Mouse (Mus musculus) embryonic facial prominence, embryonic 11.5 days (tissue): ENCODE data around the gene Camk2g. TPM values are rescaled to one million over a fixed set of nuclear protein-coding genes. Genes with fewer than 3 reads are reported as not detected.
A peak's percentile ranks its signal among the peaks of the same experiment; 100 is the strongest.

Source experiments
- ATAC-seq: fragments of 200-750 bp; cut with Nextera tagmentation; replicated peaks from 2 replicates; pipeline ENCODE4 v1.8.0; 2017; ENCODE audit warnings: low read depth; ENCODE audit not compliant: insufficient number of reproducible peaks, low FRiP score, low TSS enrichment
- DNase-seq: peaks from one replicate; pipeline ENCODE4 v3.0.0-alpha.2; 2015; ENCODE audit warnings: low spot score
- H3K27ac ChIP-seq: fragments of 300-500 bp; sonication (generic); replicated peaks from 2 replicates; pipeline ENCODE4 v1.5.1; 2014; ENCODE audit warnings: mild to moderate bottlenecking, low read depth, low read length, control low read depth
- H3K27me3 ChIP-seq: fragments of 300-500 bp; sonication (generic); 2 replicates; pipeline ENCODE4 v1.6.1; 2014; ENCODE audit warnings: mild to moderate bottlenecking, low read length, moderate library complexity, mixed read lengths; ENCODE audit not compliant: control insufficient read depth, insufficient read depth
- H3K36me3 ChIP-seq: fragments of 300-500 bp; sonication (generic); replicated peaks from 2 replicates; pipeline ENCODE4 v1.6.1; 2014; ENCODE audit warnings: low read depth, mild to moderate bottlenecking, low read length, moderate library complexity, mixed read lengths; ENCODE audit not compliant: control insufficient read depth, insufficient read depth
- H3K4me1 ChIP-seq: fragments of 300-500 bp; sonication (generic); 2 replicates; pipeline ENCODE4 v1.6.1; 2014; ENCODE audit warnings: low read length, mixed read lengths; ENCODE audit not compliant: control insufficient read depth, insufficient read depth
- H3K4me2 ChIP-seq: fragments of 300-500 bp; sonication (generic); 2 replicates; pipeline ENCODE4 v1.6.1; 2014; ENCODE audit warnings: low read depth, mild to moderate bottlenecking, control low read depth, low read length, moderate library complexity
- H3K4me3 ChIP-seq: fragments of 300-500 bp; sonication (generic); 2 replicates; pipeline ENCODE4 v1.5.1; 2014; ENCODE audit warnings: low read depth, low read length, control low read depth
- H3K9ac ChIP-seq: fragments of 300-500 bp; sonication (generic); replicated peaks from 2 replicates; pipeline ENCODE4 v1.6.1; 2014; ENCODE audit warnings: mild to moderate bottlenecking, control low read depth, low read length
- H3K9me3 ChIP-seq: fragments of 300-500 bp; sonication (generic); replicated peaks from 2 replicates; pipeline ENCODE4 v1.6.1; 2016; ENCODE audit warnings: mild to moderate bottlenecking, low read length, inconsistent platforms, mixed read lengths; ENCODE audit not compliant: control insufficient read depth
- WGBS: fragments of 180-500 bp; shearing (Covaris S2); extraction: QIAGEN DNeasy Blood & Tissue Kit; methylation state at CpG from one replicate; pipeline ENCODE4 v1.1.7; 2014; 5-methylcytosine and 5-hydroxymethylcytosine counted together
- polyA plus RNA-seq: library from polyadenylated mRNA; unstranded; fragments of >200 nt; fragmentation: Nextera tagmentation; extraction: Ambion mirVana; gene quantifications from 2 replicates; pipeline ENCODE4 v1.2.1, GENCODE M21; 2014

The Camk2g gene
- polyA plus RNA-seq = 47.1 and 58.4 TPM in 2 replicates

DNA sequence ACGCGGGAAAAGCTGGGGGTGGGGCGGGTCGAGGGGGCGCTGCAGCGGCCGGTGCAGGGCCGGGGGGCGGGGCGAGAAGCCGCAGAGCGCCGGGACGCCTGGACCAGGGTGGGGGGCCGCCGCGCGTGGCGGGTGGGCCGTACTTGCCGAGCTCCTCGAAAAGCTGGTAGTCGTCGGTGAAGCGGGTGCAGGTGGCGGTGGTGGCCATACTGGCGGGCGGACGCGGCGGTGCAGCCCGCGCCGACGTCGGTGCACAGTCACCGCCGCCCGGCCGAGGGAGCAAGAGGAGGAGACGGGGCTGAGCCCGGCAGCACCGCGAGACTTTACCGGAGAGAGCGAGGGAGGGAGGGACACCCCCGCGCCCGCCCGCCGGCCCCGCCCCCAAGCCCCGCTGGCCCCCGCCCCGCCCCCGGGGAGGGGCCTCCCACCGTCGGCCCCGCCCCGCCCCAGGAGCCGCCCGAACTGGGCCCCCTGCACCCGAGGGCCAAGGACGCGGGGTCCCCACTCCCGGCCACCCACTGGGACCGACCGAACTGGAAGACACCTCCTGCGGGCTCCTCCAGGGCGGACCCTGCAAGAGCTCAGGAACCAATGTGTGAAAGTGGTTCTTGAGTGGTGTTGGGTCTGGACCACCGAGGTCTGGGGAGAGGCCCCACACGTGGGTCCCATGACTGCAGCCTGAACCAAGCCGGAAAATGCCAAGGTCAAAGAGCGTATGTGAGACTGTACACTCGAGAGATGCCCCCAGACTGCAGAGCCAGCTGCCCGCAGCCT, at the start of gene Camk2g:
TSS of gene Camk2g (minus strand) at position 331 of the 774 bp plus-strand sequence.
- ATAC-seq (peak; percentile 82), DNase-seq (peak; percentile 86)
- Histone ChIP-seq H3K9me3 (no peaks in the 10 kb centered on the region), H3K27ac (peak within 1 kb of the TSS; percentile 73), H3K4me2 (peak within 1 kb of the TSS; percentile 93), H3K27me3 (no peaks in the 10 kb centered on the region), H3K9ac (peak within 1 kb of the TSS; percentile 83), H3K36me3 (no peaks in the 10 kb centered on the region), H3K4me3 (peak within 1 kb of the TSS; percentile 88), H3K4me1 (peaks cover 3% of the 10 kb centered on the region)
- WGBS = under 1% methylated on average over 49 of the region's 76 CpGs

GRCm38 (mm10) chr14:20842629-20843028, 48.7 kb upstream of the Camk2g start:
- no peaks in the 10 kb centered on the region for H3K4me1 ChIP-seq
- WGBS = 84% methylated on average over 3 of the region's 3 CpGs
- H3K27ac ChIP-seq = no peak overlapping the region
- ATAC-seq (no peak), DNase-seq (no peak)
- no peaks in the 10 kb centered on the region for H3K9me3 ChIP-seq
- no peaks in the 10 kb centered on the region for H3K36me3 ChIP-seq
- H3K4me3 ChIP-seq = no peak overlapping the region
- no peaks in the 10 kb centered on the region for H3K27me3 ChIP-seq
- H3K4me2 ChIP-seq = no peak overlapping the region
- no peak overlapping the region for H3K9ac ChIP-seq

DNA sequence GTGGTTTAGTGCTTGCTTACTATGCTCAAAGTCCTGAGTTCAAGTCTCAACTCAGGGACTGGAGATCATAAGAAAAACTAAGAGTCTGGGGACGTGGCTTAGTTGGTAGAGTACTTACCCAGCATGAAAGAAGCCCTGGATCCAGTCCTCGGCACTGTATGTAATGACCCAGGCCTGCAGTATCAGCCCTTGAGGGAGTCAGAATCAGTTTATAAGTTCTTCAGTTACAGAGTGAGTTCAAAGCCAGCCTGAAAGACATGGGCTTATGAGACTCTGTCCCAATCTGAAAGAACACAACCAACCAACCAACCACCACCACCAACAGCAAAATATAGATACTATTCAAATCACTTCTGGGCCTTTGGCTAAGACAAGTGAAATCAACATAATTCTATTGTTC, 47.6 kb upstream of the Camk2g start:
- Histone ChIP-seq H3K27ac (no peak overlapping the region), H3K36me3 (no peaks in the 10 kb centered on the region), H3K9ac (no peak overlapping the region), H3K27me3 (no peaks in the 10 kb centered on the region), H3K4me1 (no peaks in the 10 kb centered on the region), H3K4me3 (no peak overlapping the region), H3K4me2 (no peak overlapping the region), H3K9me3 (no peaks in the 10 kb centered on the region)
- WGBS = 85% methylated on average over 2 of the region's 2 CpGs
- DNase-seq = no peak
- no peak for ATAC-seq

GRCm38 (mm10) chr14:20837681-20838080, 43.8 kb upstream of the Camk2g start:
- ATAC-seq = no peak
- no peaks in the 10 kb centered on the region for H3K9me3 ChIP-seq
- H3K36me3 ChIP-seq = no peaks in the 10 kb centered on the region
- WGBS = 71% methylated on average over 7 of the region's 7 CpGs
- H3K9ac ChIP-seq = no peak overlapping the region
- H3K4me1 ChIP-seq = no peaks in the 10 kb centered on the region
- H3K4me2 ChIP-seq = no peak overlapping the region; the same call in 1 of the 2 replicates
- no peak overlapping the region for H3K27ac ChIP-seq
- H3K27me3 ChIP-seq = no peaks in the 10 kb centered on the region
- DNase-seq = no peak
- H3K4me3 ChIP-seq = no peak overlapping the region

- Histone ChIP-seq H3K27ac (no peak overlapping the region), H3K9me3 (no peaks in the 10 kb centered on the region), H3K4me1 (no peaks in the 10 kb centered on the region), H3K36me3 (no peaks in the 10 kb centered on the region), H3K4me3 (peak overlapping the region; percentile 46), H3K27me3 (no peaks in the 10 kb centered on the region), H3K4me2 (peak overlapping the region; percentile 88), H3K9ac (peak overlapping the region; percentile 67)
- 6% methylated on average over 10 of the region's 10 CpGs for WGBS
- ATAC-seq (peak; percentile 30), DNase-seq (peak; percentile 46)
These were observed 43.1 kb upstream of the Camk2g start for GRCm38 (mm10) chr14:20836905-20837376.

GRCm38 (mm10) chr14:20836171-20836904, 42.5 kb upstream of the Camk2g start, which contains the start of gene Plau:
Plau (plus strand) TSS chr14:20836660.
- peak within 1 kb of the TSS; percentile 67 for H3K9ac ChIP-seq
- H3K4me1 ChIP-seq = no peaks in the 10 kb centered on the region
- H3K27me3 ChIP-seq = no peaks in the 10 kb centered on the region
- DNase-seq (peak; percentile 81), ATAC-seq (peak; percentile 89)
- H3K9me3 ChIP-seq = no peaks in the 10 kb centered on the region
- H3K4me2 ChIP-seq = peak within 1 kb of the TSS; percentile 88
- no peak within 1 kb of the TSS for H3K27ac ChIP-seq
- 1% methylated on average over 31 of the region's 33 CpGs for WGBS
- H3K4me3 ChIP-seq = peak within 1 kb of the TSS; percentile 46
- no peaks in the 10 kb centered on the region for H3K36me3 ChIP-seq

DNA sequence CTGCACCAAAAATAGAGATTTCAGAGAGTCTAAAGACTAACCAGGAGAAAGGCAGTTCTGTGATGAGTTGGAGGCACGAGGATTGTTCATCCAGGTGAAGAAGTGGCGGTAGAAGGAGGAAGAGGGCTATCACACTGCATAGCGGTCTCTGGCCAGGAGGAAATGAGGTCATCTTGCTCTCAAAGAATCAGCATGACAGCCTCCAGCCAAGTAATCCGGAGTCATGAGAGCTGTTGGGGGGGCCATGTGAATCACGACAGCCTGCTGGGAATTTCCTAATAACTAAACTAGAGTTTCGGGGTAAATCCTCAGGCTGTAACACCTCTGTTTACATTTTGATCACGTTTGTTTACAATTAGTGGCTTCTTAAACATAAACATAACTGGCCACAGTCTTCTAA, 40.2 kb upstream of the Camk2g start:
- H3K4me1 ChIP-seq = no peaks in the 10 kb centered on the region
- no peaks in the 10 kb centered on the region for H3K36me3 ChIP-seq
- 60% methylated on average over 7 of the region's 7 CpGs for WGBS
- H3K9me3 ChIP-seq = no peaks in the 10 kb centered on the region
- no peaks in the 10 kb centered on the region for H3K27me3 ChIP-seq
- no peak overlapping the region for H3K4me2 ChIP-seq
- no peak overlapping the region for H3K27ac ChIP-seq
- H3K4me3 ChIP-seq = no peak overlapping the region
- no peak for ATAC-seq
- no peak for DNase-seq
- no peak overlapping the region for H3K9ac ChIP-seq

DNA sequence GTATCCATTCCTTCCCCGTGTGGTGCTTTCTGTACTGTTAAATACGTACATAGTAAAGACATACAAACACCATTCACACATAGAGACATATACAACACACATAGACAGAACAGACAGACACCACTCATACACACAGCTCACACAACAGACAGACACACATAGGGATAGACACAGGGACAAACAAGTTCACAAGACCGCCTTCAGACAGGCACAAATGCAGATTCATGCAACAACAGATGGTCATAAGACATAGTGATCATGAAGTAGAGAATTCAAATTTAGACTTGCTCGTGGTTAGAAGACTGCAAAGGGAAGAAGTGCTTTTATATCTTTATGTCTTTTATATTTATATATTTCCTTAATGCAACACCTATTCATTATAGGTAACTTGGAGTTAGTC, 39.6 kb upstream of the Camk2g start:
- no peaks in the 10 kb centered on the region for H3K27me3 ChIP-seq
- H3K4me1 ChIP-seq = no peaks in the 10 kb centered on the region
- H3K9me3 ChIP-seq = no peaks in the 10 kb centered on the region
- no peak for DNase-seq
- no peak for ATAC-seq
- H3K27ac ChIP-seq = no peak overlapping the region
- H3K4me3 ChIP-seq = no peak overlapping the region
- H3K36me3 ChIP-seq = no peaks in the 10 kb centered on the region
- no peak overlapping the region for H3K4me2 ChIP-seq
- H3K9ac ChIP-seq = no peak overlapping the region
- WGBS = 86% methylated on average over 4 of the region's 4 CpGs
